Mouse (Mus musculus) kidney, adult 2 months (tissue): ENCODE results near the gene Ankk1. TPM values are rescaled to one million over a fixed set of nuclear protein-coding genes. Genes with fewer than 3 reads are reported as not detected.

Experiments
- DNase-seq: peaks from one replicate; pipeline ENCODE4 v3.0.0; 2021
- H3K27ac ChIP-seq: fragments of 200-500 bp; 2 replicates; pipeline ENCODE4 v1.5.1; 2012; ENCODE audit warnings: low read depth, low read length, control low read depth, inconsistent platforms; ENCODE audit not compliant: insufficient read depth
- H3K27me3 ChIP-seq: fragments of 200-500 bp; replicated peaks from 2 replicates; pipeline ENCODE4 v1.6.1; 2012; ENCODE audit warnings: mild to moderate bottlenecking, moderate library complexity, low read length, inconsistent platforms; ENCODE audit not compliant: control insufficient read depth, insufficient read depth
- H3K36me3 ChIP-seq: fragments of 200-500 bp; 2 replicates; pipeline ENCODE4 v1.6.1; 2012; ENCODE audit warnings: mild to moderate bottlenecking, moderate library complexity, low read length, inconsistent platforms; ENCODE audit not compliant: control insufficient read depth, insufficient read depth
- H3K4me1 ChIP-seq: fragments of 200-500 bp; 2 replicates; pipeline ENCODE4 v1.6.1; 2011; ENCODE audit warnings: low read length; ENCODE audit not compliant: control insufficient read depth, insufficient read depth
- H3K4me3 ChIP-seq: fragments of 200-500 bp; 2 replicates; pipeline ENCODE4 v1.5.1; 2011; ENCODE audit warnings: mild to moderate bottlenecking, low read depth, low read length, control low read depth; ENCODE audit not compliant: insufficient read depth
- CTCF ChIP-seq: fragments of 200-500 bp; conservative IDR thresholded peaks from 2 replicates; pipeline ENCODE4 v1.5.1; 2011; ENCODE audit warnings: low read depth, mild to moderate bottlenecking, control low read depth, low read length, moderate library complexity, mixed read lengths; ENCODE audit not compliant: insufficient read depth, insufficient read length
- POLR2A ChIP-seq: fragments of 200-500 bp; IDR thresholded peaks from one replicate; pipeline ENCODE4 v1.6.1; 2011; ENCODE audit warnings: low read depth, low read length, control low read depth
- WGBS: fragments of 180-500 bp; shearing (Covaris S2); methylation state at CpG from one replicate; pipeline ENCODE4 v1.1.7; 2018; 5-methylcytosine and 5-hydroxymethylcytosine counted together
- polyA plus RNA-seq: library from polyadenylated mRNA; depleted of rRNA; stranded (reverse); fragments of >200 nt; gene quantifications from 2 replicates; pipeline ENCODE4 v1.2.3, GENCODE M21; 2012; rRNA removed

Gene Ankk1
- polyA plus RNA-seq = not detected in 2 replicates

DNA sequence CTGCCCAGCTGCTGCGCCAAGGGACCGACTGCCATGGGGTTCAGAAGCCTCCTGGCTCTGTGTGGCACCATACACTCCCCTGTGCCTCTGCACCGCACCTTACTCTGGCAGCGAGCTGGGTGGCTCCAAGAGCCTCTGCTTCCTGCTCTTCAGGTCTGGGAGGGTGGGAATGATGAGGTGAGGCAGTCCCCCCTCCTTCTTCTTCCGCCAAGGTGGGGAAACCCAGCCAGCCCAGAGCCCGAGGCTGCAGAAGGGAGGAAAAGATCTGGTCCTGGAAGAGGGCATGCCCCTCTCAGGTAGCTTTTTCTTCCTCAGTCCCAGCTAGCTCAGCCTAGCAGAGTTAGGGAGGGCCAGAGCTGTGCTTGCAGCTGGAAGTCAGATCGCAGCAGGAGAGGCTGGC, at the start of gene Ankk1:
Gene Ankk1 (minus strand): TSS at position 101 of the 400 bp plus-strand sequence.
- Histone ChIP-seq H3K27ac (no peak within 1 kb of the TSS), H3K4me3 (no peak within 1 kb of the TSS), H3K27me3 (no peaks in the 10 kb centered on the region), H3K4me1 (no peaks in the 10 kb centered on the region), H3K36me3 (no peaks in the 10 kb centered on the region)
- WGBS = 74% methylated on average over 7 of the region's 7 CpGs
- TF ChIP-seq POLR2A (no peak), CTCF (no peak)
- no peak for DNase-seq

DNA sequence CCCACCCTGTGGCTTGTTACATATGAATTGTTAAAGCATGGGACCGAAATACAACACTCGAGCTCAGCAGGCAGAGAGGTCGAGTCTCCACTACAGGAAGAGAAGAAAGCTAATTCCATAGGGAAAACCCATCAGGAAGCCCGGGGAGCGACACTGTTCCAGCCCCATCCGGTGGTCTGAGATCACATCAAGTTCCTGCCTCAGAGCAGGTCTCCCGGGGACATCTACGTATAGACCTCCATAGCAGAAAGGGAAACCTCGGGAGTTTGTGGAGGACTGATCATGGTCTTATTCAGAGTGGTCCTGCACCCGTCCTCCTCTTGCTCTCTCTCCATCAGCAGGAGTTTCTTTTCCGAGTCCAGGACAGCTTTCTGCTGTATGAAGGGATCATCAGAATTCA, 45.3 kb upstream of the Ankk1 start:
- no peaks in the 10 kb centered on the region for H3K36me3 ChIP-seq
- H3K4me3 ChIP-seq = no peak overlapping the region
- no peak for DNase-seq
- no peak overlapping the region for H3K27ac ChIP-seq
- TF ChIP-seq POLR2A = no peak
- TF ChIP-seq CTCF = no peak
- no peaks in the 10 kb centered on the region for H3K27me3 ChIP-seq
- WGBS = 65% methylated on average over 11 of the region's 11 CpGs
- H3K4me1 ChIP-seq = no peaks in the 10 kb centered on the region

DNA sequence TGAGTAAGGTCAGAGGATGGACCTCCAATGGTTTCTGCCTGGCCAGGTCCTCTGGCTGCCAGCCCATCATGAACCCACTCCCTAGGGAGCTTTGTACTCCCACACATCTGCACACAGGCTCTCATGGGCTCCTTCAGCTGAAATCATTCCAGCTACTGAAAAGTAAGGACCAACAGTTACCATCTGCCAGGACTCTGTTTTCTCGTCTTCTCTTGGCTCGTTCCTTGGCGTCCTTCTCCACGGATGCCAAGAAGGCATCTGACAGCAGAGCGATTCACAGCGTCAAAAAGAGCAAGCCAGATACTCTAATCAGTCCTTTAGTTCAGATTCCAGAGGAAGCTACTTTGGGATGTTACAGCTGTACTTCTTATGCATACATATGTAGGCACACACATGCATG, 44.1 kb upstream of the Ankk1 start:
- H3K27me3 ChIP-seq = no peaks in the 10 kb centered on the region
- no peak for DNase-seq
- no peak for TF ChIP-seq POLR2A
- no peak for TF ChIP-seq CTCF
- no peaks in the 10 kb centered on the region for H3K36me3 ChIP-seq
- WGBS = 85% methylated on average over 6 of the region's 6 CpGs
- no peaks in the 10 kb centered on the region for H3K4me1 ChIP-seq
- H3K27ac ChIP-seq = no peak overlapping the region
- H3K4me3 ChIP-seq = no peak overlapping the region

DNA sequence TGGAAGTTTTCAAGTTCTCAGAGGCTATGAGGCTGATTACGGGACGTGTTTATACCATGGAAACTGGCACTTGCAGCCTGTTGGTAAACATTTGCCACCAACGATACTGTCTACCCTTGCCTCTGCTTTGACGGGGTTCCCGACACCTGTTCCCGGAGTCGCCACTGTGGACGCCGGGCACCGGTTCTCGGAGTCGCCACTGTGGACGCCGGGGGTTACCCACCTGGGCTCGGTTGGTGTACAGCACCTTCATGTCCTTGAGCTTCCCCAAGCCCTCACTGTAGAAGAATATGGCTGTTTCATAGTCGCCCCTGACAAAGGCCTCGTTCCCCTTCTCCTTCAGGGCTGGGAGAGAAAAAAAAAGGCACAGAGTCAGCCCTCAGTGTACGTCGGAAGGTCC, 43.2 kb upstream of the Ankk1 start:
- no peaks in the 10 kb centered on the region for H3K27me3 ChIP-seq
- 96% methylated on average over 19 of the region's 19 CpGs for WGBS
- H3K36me3 ChIP-seq = no peaks in the 10 kb centered on the region
- H3K4me1 ChIP-seq = no peaks in the 10 kb centered on the region
- DNase-seq = no peak
- H3K4me3 ChIP-seq = no peak overlapping the region
- TF ChIP-seq POLR2A (no peak), CTCF (no peak)
- no peak overlapping the region for H3K27ac ChIP-seq

DNA sequence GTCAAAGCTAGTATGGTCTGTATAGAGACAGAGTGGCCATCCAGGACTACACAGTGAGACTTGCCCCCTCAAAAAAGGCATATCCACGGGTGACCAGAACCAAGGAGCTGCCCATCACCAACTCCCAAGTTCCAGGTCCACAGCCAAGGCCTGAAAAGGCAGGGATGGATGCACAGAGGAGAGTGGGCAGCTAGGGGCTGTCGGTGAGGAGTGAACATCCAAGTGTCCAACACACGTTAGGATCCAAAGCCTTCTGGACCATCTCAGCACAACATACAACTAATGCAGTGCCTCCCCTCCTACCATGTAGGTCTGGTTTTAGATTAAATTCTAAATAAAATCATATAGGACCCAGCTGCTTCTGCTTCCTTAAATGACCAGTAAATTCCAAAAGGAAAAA, 29.3 kb upstream of the Ankk1 start:
- whole genome bisulfite sequencing = 85% methylated on average over 3 of the region's 3 CpGs
- Histone ChIP-seq H3K27me3 (no peaks in the 10 kb centered on the region), H3K4me3 (no peak overlapping the region), H3K36me3 (no peaks in the 10 kb centered on the region), H3K27ac (no peak overlapping the region), H3K4me1 (no peaks in the 10 kb centered on the region)
- DNase-seq = no peak
- TF ChIP-seq CTCF = no peak
- no peak for TF ChIP-seq POLR2A

DNA sequence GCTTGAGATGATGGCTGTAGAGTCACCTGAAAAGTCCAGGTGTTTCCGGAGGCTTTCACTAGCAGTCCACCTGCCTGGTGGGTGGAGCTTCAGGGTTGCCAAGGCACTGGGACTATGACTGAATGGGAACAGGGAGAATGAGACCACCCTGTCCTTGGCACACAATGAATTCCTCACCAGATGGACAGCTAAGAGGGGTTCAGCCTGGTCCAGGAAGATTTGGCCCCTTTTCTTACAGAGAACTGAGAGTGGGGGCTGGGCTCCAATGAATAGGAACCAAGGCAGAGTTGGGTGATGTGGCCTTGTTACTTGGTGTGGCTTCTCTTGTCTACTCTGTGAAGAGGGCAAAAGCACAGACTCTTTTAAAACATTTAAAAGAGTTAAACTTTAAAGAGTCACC, 25.6 kb upstream of the Ankk1 start:
- H3K27ac ChIP-seq = no peak overlapping the region
- DNase-seq = no peak
- no peak overlapping the region for H3K4me3 ChIP-seq
- TF ChIP-seq POLR2A (no peak), CTCF (no peak)
- no peaks in the 10 kb centered on the region for H3K36me3 ChIP-seq
- no peaks in the 10 kb centered on the region for H3K4me1 ChIP-seq
- WGBS = 96% methylated on average over 1 of the region's 1 CpGs
- H3K27me3 ChIP-seq = no peaks in the 10 kb centered on the region

DNA sequence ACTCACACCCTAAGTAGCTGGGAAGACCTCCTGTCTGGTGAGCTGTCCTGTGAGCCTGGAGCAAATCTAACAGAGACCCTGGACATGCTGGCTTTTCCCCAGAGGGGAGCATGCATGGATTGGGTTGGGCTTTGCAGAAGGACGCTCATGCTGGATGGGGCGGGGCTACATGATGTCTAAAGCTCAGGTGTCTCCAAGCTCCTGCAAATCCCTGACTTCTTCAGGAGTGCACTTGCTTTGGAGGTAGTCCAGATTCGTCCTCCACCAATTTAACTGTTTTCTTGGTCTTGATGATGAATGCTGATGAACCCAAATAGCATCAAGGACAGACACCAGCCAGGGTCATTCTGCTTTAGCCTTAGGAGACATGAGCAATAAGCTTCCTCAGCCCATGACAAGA, 23.7 kb upstream of the Ankk1 start:
- H3K4me3 ChIP-seq = no peak overlapping the region
- no peaks in the 10 kb centered on the region for H3K36me3 ChIP-seq
- WGBS = 83% methylated on average over 3 of the region's 3 CpGs
- no peaks in the 10 kb centered on the region for H3K27me3 ChIP-seq
- DNase-seq = no peak
- TF ChIP-seq POLR2A = no peak
- no peak for TF ChIP-seq CTCF
- no peaks in the 10 kb centered on the region for H3K4me1 ChIP-seq
- H3K27ac ChIP-seq = no peak overlapping the region

DNA sequence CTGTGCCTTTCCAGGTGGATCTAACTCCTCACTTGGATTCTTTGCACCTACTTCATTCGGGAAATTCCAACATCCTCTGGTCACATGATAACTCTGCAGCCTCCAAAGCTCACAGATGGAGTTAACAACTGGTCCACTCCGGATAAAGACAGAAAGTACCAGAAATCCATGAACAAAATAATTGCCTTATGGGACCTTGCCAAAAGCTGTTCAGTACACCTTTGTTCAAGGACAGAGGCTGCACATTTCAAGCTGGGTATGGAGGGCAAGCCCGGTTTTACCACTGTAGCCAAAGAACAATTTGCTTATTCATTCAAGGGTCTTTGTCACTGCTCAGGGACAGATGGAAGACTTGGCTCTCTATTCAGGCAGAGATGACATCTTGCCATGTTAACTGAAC, 15.8 kb upstream of the Ankk1 start:
- Histone ChIP-seq H3K4me3 (no peak overlapping the region), H3K4me1 (no peaks in the 10 kb centered on the region), H3K27me3 (no peaks in the 10 kb centered on the region), H3K27ac (no peak overlapping the region), H3K36me3 (no peaks in the 10 kb centered on the region)
- 62% methylated on average over 3 of the region's 3 CpGs for WGBS
- no peak for TF ChIP-seq POLR2A
- no peak for TF ChIP-seq CTCF
- peak; percentile 22 for DNase-seq
